Mouse (Mus musculus) hindbrain, embryonic 10.5 days (tissue): Measurements from ENCODE around the gene 1700013F07Rik. TPM values are rescaled to one million over a fixed set of nuclear protein-coding genes. Genes with fewer than 3 reads are reported as not detected.
A peak's percentile ranks its signal among the peaks of the same experiment; 100 is the strongest.
"Not testable (repeated sequence)": the region's sequence is repeated elsewhere in the genome, so short reads cannot be mapped to it uniquely, and the experiment has no call there.

ENCODE experiments used
- DNase-seq: peaks from one replicate; pipeline ENCODE4 v3.0.0-alpha.2; 2017; ENCODE audit warnings: low spot score
- H3K27ac ChIP-seq: fragments of 300-500 bp; sonication (generic); 2 replicates; pipeline ENCODE4 v1.5.1; 2016; ENCODE audit warnings: mild to moderate bottlenecking, moderate library complexity
- H3K27me3 ChIP-seq: fragments of 300-500 bp; sonication (generic); 2 replicates; pipeline ENCODE4 v1.6.1; 2016; ENCODE audit warnings: mild to moderate bottlenecking; ENCODE audit not compliant: poor library complexity, insufficient read depth, severe bottlenecking
- H3K36me3 ChIP-seq: fragments of 300-500 bp; sonication (generic); 2 replicates; pipeline ENCODE4 v1.6.1; 2016; ENCODE audit warnings: mild to moderate bottlenecking, moderate library complexity
- H3K4me1 ChIP-seq: fragments of 300-500 bp; sonication (generic); replicated peaks from 2 replicates; pipeline ENCODE4 v1.6.1; 2016; ENCODE audit warnings: mild to moderate bottlenecking
- H3K4me3 ChIP-seq: fragments of 300-500 bp; sonication (generic); 2 replicates; pipeline ENCODE4 v1.5.1; 2016; ENCODE audit warnings: mild to moderate bottlenecking, moderate library complexity
- H3K9me3 ChIP-seq: fragments of 300-500 bp; sonication (generic); 2 replicates; pipeline ENCODE4 v1.6.1; 2016; ENCODE audit warnings: mild to moderate bottlenecking, moderate library complexity
- WGBS: fragments of 180-500 bp; shearing (Covaris S2); methylation state at CpG from one replicate; pipeline ENCODE4 v1.1.7; 2016; 5-methylcytosine and 5-hydroxymethylcytosine counted together
- polyA plus RNA-seq: library from polyadenylated mRNA; unstranded; fragments of >200 nt; fragmentation: Nextera tagmentation; extraction: Ambion mirVana; gene quantifications from 2 replicates; pipeline ENCODE4 v1.2.1, GENCODE M21; 2016

The 1700013F07Rik gene
- polyA plus RNA-seq: 0.50 and 2.6 TPM in 2 replicates

DNA sequence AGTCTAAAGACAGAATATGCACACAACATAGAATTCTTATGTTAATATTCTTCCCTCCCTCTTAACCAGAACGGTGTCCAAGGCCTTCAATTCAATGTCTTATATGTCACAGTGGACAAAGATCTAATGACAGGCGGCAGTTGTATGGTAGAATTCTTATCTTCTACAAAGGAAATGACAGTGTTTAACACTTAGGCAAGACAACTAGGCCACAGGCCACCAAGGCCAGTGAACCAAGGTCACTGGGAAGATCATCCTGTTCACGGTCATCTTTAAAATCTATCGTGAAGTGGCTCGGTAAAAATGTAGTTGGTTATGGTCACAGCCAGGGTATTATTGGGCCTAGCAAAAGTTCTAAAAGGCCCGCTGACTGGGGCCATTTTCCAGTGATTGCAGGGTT is at the start of gene 1700013F07Rik:
Gene 1700013F07Rik (plus strand): TSS at position 200 of the 400 bp plus-strand sequence.
- 83% methylated on average over 6 of the region's 6 CpGs for WGBS
- DNase-seq: no peak
- no peak within 1 kb of the TSS for H3K27ac ChIP-seq
- no peaks in the 10 kb centered on the region for H3K9me3 ChIP-seq
- no peaks in the 10 kb centered on the region for H3K36me3 ChIP-seq
- H3K27me3 ChIP-seq: peaks cover 40% of the 10 kb centered on the region
- no peak within 1 kb of the TSS for H3K4me3 ChIP-seq
- peaks cover 19% of the 10 kb centered on the region for H3K4me1 ChIP-seq

DNA sequence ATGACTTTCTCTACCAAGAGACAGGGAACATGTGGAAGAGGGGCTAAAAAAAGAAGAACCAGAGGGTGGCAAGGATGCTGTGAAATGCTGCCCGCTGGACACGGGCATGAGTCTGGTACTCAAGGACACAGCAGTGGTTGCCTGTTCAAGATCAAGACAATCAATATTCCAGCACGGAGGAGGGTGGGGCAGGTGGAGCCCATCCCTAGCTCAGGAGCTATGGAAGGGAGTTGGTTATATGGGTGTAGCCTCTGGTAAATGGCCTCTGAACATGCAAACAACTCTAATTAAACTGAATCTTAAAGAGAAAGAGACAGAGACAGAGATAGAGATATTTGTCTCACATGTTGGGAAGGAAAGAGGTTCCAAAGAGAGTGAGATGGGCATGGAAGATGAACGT is 49.2 kb upstream of the 1700013F07Rik start:
- H3K4me1 ChIP-seq: no peaks in the 10 kb centered on the region
- H3K36me3 ChIP-seq: no peaks in the 10 kb centered on the region
- H3K27ac ChIP-seq: no peak overlapping the region
- DNase-seq: no peak
- no peaks in the 10 kb centered on the region for H3K9me3 ChIP-seq
- 91% methylated on average over 4 of the region's 4 CpGs for WGBS
- no peak overlapping the region for H3K4me3 ChIP-seq
- no peaks in the 10 kb centered on the region for H3K27me3 ChIP-seq

DNA sequence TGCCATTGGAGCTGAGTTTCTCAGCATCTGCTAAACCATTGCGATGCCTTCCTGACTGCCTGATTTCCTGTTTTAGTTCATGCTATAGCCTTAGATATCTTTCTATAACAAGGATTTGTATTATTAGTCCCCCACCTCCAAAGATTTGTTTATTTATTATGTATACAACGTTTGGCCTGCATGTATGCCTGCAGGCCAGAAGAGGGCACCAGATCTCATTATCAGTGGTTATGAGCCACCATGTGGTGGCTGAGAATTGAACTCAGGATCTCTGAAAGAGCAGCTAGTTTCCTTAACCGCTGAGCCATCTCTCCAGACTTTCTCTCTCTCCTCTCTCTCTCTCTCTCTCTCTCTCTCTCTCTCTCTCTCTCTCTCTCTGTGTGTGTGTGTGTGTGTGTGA is 44.0 kb upstream of the 1700013F07Rik start:
- Histone ChIP-seq H3K9me3 (no peaks in the 10 kb centered on the region), H3K4me1 (peaks cover 9% of the 10 kb centered on the region; the same call in 1 of the 2 replicates), H3K27ac (no peak overlapping the region), H3K4me3 (no peak overlapping the region), H3K36me3 (no peaks in the 10 kb centered on the region), H3K27me3 (no peaks in the 10 kb centered on the region)
- 44% methylated on average over 3 of the region's 3 CpGs for WGBS
- no peak for DNase-seq

DNA sequence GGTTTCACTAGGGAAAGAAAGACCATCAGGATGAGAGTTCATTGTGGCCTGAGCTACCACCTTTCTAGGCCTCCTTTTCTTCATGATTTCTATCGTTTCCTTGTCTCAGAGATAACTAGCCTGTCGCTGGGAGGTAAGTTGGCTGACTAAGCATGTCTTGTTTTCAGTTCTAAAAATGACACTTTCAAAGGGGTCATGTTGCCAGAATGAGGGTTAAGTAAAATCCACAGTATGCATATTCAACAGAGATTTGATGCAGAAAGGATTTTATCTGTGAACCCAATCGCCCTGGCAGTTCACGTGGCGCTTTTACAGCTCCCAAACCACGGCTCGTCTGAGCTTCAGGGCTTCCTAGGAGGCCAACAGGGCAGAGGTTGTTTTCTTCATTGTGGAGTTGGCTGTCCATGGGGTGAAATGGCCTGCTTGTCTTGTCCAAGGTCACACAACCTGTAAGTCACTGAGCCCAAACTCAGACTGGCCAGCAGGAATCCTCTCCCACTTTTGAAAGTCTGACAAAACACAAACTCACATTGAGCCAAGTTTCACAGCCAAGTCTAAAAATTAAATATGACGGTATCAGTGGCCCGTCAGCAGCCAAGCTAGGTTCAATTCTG is 39.0 kb upstream of the 1700013F07Rik start:
- DNase-seq: no peak
- Histone ChIP-seq H3K27me3 (no peaks in the 10 kb centered on the region), H3K27ac (no peak overlapping the region), H3K4me1 (peaks cover 33% of the 10 kb centered on the region), H3K4me3 (no peak overlapping the region), H3K9me3 (no peaks in the 10 kb centered on the region), H3K36me3 (no peaks in the 10 kb centered on the region)
- 82% methylated on average over 9 of the region's 9 CpGs for WGBS

DNA sequence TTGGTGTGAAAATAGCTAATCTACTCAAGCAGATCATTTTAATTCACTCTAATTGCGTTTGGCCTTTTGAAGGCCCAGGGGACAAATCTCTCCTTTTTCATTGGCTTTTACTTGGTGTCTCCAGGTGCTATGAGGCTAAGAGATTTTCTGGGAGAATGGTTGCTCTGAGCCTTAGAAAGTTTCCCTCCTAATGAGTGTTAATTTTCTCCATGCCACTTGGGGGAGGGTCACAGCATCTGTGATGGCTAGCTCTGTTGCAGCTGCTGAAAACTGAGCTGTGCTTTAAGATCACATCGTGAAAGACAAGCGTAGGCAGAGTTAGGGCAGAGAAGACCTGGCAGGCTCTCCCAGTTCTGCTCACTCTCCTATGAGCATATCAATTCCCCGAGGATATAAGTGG is 38.5 kb upstream of the 1700013F07Rik start:
- no peaks in the 10 kb centered on the region for H3K27me3 ChIP-seq
- no peak for DNase-seq
- WGBS: 48% methylated on average over 4 of the region's 4 CpGs
- no peak overlapping the region for H3K27ac ChIP-seq
- no peaks in the 10 kb centered on the region for H3K36me3 ChIP-seq
- peaks cover 36% of the 10 kb centered on the region for H3K4me1 ChIP-seq
- no peak overlapping the region for H3K4me3 ChIP-seq
- H3K9me3 ChIP-seq: no peaks in the 10 kb centered on the region

DNA sequence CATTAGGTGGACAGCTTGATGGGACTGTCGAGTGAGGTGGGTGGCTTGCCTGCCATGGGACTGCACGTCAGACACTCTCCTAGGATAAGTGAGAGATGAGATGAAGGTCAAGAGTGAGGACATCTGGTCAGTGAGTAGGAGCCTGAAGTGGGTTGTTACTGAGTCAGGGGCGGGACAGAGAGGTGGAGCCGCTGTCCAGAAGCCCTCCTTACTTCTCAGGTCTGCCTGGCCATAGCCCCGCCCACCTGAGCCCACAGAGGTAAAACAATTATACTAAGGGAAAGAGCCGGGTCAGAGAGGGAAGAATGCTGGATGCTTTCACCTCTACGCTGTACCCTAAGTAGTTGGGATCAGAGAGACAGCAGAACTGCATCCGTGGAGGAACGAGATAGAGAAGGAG is 36.3 kb upstream of the 1700013F07Rik start:
- Histone ChIP-seq H3K27me3 (no peaks in the 10 kb centered on the region), H3K9me3 (no peaks in the 10 kb centered on the region), H3K27ac (no peak overlapping the region), H3K4me3 (no peak overlapping the region), H3K36me3 (no peaks in the 10 kb centered on the region), H3K4me1 (peaks cover 31% of the 10 kb centered on the region)
- WGBS: 43% methylated on average over 9 of the region's 9 CpGs
- no peak for DNase-seq

DNA sequence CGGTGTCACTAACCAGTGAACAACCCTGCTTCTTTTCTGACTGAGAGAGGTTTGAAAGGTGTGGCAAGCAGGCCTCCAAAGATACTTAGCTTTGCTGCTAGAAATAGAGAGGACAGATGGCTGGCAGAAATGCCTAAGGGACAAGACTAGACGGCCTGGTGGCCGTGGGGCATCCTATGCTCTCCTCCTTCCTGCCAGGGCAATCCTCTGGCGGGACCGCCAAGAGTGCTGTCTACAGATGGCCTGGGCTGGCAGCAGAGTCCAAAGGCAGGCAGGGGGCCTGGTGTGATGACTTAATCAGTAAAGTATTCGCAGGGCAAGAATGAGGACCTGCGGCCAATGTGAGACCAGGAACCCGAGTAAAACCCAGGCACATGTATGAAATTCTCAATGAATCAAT is 34.1 kb upstream of the 1700013F07Rik start:
- H3K9me3 ChIP-seq: no peaks in the 10 kb centered on the region
- H3K36me3 ChIP-seq: no peaks in the 10 kb centered on the region
- no peak overlapping the region for H3K4me3 ChIP-seq
- H3K4me1 ChIP-seq: peaks cover 27% of the 10 kb centered on the region
- WGBS: 72% methylated on average over 8 of the region's 8 CpGs
- no peak overlapping the region for H3K27ac ChIP-seq
- no peak for DNase-seq
- H3K27me3 ChIP-seq: no peaks in the 10 kb centered on the region

DNA sequence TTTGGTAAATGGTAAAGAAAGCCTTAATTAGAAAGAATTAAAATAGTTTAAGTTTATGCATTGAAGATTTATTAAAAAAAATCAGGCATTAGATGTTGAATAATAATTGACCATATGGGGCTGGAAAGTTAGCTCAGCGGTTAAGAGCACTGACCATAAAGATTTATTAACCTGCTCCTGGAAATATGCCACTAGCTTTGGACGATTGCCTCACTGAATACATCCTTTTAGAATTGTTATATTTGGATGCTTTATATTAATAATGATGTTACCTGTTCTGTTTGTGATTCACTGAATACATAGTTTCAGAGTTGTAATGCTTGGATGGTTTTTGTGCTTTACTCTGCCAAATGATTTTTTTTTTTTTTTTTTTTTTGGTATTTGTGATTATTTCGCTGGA is 32.5 kb upstream of the 1700013F07Rik start:
- DNase-seq, H3K27me3 ChIP-seq, H3K36me3 ChIP-seq, H3K4me3 ChIP-seq, H3K27ac ChIP-seq, H3K9me3 ChIP-seq: not testable (repeated sequence)
- 89% methylated on average over 3 of the region's 3 CpGs for WGBS
- peaks cover 18% of the 10 kb centered on the region for H3K4me1 ChIP-seq

DNA sequence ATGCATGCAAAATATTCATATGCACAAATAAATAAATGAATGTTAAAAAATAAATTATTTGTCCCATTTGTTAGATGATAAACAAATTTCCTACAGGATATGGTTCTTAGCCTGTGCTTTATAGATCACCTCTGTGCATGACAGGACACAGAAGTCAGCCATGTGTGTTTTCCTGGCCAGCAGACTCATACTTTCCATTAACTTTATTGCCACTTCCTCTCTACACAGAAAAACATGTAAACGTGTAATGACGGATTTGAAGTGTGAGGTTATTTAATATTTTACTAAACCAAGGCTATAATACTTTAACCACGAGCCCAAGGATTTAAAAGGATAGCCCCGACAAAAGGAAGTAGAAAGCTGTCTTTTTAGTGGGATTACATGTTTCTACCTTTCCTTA is 30.0 kb upstream of the 1700013F07Rik start:
- DNase-seq: no peak
- Histone ChIP-seq H3K4me1 (peaks cover 7% of the 10 kb centered on the region), H3K4me3 (no peak overlapping the region), H3K27me3 (no peaks in the 10 kb centered on the region), H3K9me3 (no peaks in the 10 kb centered on the region), H3K36me3 (no peaks in the 10 kb centered on the region), H3K27ac (no peak overlapping the region)
- WGBS: 93% methylated on average over 4 of the region's 4 CpGs

DNA sequence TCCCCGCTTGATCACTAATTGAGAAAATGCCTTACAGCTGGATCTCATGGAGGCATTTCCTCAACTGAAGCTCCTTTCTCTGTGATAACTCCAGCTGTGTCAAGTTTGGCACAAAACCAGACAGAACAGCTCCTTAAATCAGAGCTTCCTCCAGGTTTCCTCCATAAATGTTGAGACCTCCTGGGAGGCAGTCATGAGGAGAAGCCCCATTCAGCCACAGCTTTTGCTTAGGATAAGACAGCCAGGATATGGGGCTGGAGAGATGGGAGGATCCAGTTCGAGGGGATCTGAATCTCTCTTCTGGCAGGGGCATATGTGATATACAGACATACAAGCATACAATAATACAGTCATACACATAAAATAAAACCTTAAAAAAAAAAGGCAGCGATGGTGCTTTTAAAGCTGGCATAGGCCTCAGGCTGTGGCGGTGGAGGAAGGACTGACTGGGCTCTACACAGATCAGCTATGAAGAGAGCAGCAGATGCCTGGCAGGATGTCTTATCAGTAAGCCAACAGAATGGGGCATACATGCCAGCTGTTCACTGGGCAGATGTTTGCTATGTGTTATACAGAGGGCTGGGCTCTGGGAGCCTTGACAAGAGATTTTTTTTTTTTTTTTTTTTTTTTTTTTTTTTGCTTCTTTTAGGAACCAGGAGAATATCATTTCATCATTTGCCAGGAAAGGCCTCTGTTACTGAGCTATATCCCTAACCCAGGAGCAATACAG is 25.0 kb upstream of the 1700013F07Rik start:
- no peaks in the 10 kb centered on the region for H3K9me3 ChIP-seq
- peaks cover 20% of the 10 kb centered on the region for H3K4me1 ChIP-seq
- DNase-seq: no peak
- 80% methylated on average over 4 of the region's 4 CpGs for WGBS
- H3K36me3 ChIP-seq: no peaks in the 10 kb centered on the region
- H3K27ac ChIP-seq: no peak overlapping the region
- H3K27me3 ChIP-seq: 0 out of 2 replicates have a peak, but pooled peaks cover 3% of the 10 kb centered on the region
- H3K4me3 ChIP-seq: no peak overlapping the region

DNA sequence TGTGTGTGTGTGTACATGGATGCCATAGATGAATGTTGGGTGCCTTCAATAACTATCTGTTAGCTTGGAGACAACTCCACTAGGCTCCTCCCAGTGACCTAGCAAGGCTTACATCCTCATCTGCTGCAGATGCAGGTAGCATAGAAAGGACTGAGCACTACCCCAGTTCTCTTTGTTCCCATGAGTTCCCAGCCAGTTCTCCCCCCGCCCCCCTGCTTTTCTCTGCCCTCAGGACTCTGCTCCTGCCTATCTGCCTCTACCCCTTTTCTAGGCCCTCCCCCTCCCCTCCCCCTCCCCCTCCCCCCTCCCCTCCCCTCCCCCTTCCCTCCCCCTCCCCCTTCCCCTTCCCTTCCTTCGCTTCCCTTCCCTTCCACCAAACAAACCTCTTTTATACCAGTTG is 23.8 kb upstream of the 1700013F07Rik start:
- no peak for DNase-seq
- Histone ChIP-seq H3K4me1 (peaks cover 20% of the 10 kb centered on the region), H3K27ac (peak overlapping the region; percentile 23; the same call in 1 of the 2 replicates), H3K27me3 (0 out of 2 replicates have a peak, but pooled peaks cover 3% of the 10 kb centered on the region), H3K9me3 (no peaks in the 10 kb centered on the region), H3K36me3 (no peaks in the 10 kb centered on the region), H3K4me3 (no peak overlapping the region)
- 50% methylated on average over 1 of the region's 2 CpGs for WGBS

DNA sequence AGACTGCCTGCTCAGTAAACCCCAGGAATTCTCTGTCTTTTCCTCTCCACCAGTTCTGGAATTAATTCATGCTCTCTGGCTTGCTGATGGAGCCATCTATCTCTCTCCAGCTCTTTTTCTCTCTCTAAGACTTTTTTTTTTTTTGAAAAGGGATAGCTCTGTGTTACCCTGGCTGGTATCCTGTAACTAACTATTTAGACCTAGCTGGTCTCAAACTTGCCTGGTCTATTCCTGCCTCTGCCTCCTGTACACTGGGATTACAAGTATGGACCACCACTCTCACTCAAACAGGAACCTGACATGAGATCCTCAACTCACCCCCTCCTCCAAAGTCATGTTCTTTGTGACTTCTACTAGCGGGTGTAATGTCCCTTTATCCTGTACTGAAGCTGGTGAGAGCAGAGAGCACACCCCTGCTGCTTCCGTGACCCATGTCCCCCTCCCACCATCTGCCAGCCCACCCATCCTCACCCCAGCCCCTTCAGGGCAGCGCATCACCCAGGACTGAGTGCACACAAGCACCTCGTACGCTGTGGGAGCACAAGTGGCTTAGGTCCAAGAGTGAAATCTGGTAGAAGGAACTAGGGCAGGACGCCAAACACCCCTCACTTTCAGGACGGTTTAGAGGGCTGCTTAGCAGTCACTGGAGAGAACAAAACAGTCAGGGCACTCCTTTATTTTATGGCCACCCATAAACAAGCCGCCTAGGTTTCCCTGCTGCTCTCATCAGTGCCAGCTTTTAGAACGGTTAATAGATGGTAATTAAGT is 23.1 kb upstream of the 1700013F07Rik start:
- Histone ChIP-seq H3K9me3 (no peaks in the 10 kb centered on the region), H3K27ac (peak overlapping the region; percentile 72), H3K4me1 (peaks cover 20% of the 10 kb centered on the region), H3K36me3 (no peaks in the 10 kb centered on the region), H3K27me3 (0 out of 2 replicates have a peak, but pooled peaks cover 3% of the 10 kb centered on the region), H3K4me3 (no peak overlapping the region)
- no peak for DNase-seq
- WGBS: 23% methylated on average over 9 of the region's 9 CpGs

DNA sequence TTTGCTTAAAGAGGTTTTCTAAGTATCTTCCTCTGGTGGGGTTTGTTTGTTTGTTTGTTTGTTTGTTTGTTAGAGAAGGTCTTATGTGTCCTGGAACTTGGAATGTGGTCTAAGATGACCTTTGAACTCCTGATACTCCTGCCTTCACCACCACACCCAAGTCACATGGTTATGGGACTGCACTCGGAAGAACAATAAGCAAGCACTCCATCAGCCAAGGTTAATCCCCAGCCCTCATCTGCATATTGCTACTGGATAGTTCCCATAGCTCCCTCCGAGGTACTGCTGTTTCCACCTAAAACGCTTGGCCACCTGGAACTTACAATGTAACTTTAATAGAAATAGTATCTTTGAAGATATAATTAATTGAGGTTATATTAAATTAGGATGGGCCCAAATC is 20.5 kb upstream of the 1700013F07Rik start:
- no peaks in the 10 kb centered on the region for H3K36me3 ChIP-seq
- H3K4me3 ChIP-seq: no peak overlapping the region
- 78% methylated on average over 3 of the region's 3 CpGs for WGBS
- DNase-seq: no peak
- peaks cover 20% of the 10 kb centered on the region for H3K4me1 ChIP-seq
- H3K27ac ChIP-seq: no peak overlapping the region
- H3K27me3 ChIP-seq: 0 out of 2 replicates have a peak, but pooled peaks cover 3% of the 10 kb centered on the region
- H3K9me3 ChIP-seq: no peaks in the 10 kb centered on the region
